In genomic region chr3:127416950-127417349, GRCm38 (mm10) we compare ENCODE assay signal across 29 mouse cellular contexts.
DNase-seq lines count a peak whose midpoint lies in the region; ATAC-seq and TF ChIP-seq lines count a peak whose summit lies in the region.
"Had no signal": no experiment of that assay in that cellular context is flagged by ENCODE, and none has a peak within 500 bp of the region (broad histone marks: within the 10 kb centered on the region; RNA-seq: fewer than 3 reads in every experiment).

No protein-coding gene starts in this region.

- no peaks in the 10 kb centered on the region for H3K36me3 ChIP-seq in forebrain, embryonic 14.5 days (ENCODE audit: control insufficient read depth, insufficient read depth, low read length)
- H3K36me3 ChIP-seq in forebrain, embryonic 12.5 days (replicated peaks): no peaks in the 10 kb centered on the region
- no peaks in the 10 kb centered on the region for H3K36me3 ChIP-seq in intestine, embryonic 14.5 days (ENCODE audit: control insufficient read depth, insufficient read depth, low read length)
- H3K36me3 ChIP-seq in intestine, postnatal 0 days (ENCODE audit: control insufficient read depth, insufficient read depth): no peaks in the 10 kb centered on the region
- H3K36me3 ChIP-seq: embryonic facial prominence, embryonic 10.5 days; embryonic facial prominence, embryonic 13.5 days; heart, embryonic 10.5 days; heart, embryonic 13.5 days; hindbrain, embryonic 12.5 days; hindbrain, embryonic 15.5 days; intestine, embryonic 15.5 days had no signal

- no peaks in the 10 kb centered on the region for H3K9me3 ChIP-seq in forebrain, embryonic 14.5 days (replicated peaks; ENCODE audit: control insufficient read depth, low read length)
- no peaks in the 10 kb centered on the region for H3K9me3 ChIP-seq in forebrain, embryonic 12.5 days
- no peaks in the 10 kb centered on the region for H3K9me3 ChIP-seq in intestine, embryonic 14.5 days (ENCODE audit: control insufficient read depth, low read length)
- H3K9me3 ChIP-seq in intestine, postnatal 0 days (ENCODE audit: control insufficient read depth): no peaks in the 10 kb centered on the region
- H3K9me3 ChIP-seq: embryonic facial prominence, embryonic 10.5 days; embryonic facial prominence, embryonic 13.5 days; heart, embryonic 10.5 days; heart, embryonic 13.5 days; hindbrain, embryonic 12.5 days; hindbrain, embryonic 15.5 days; intestine, embryonic 15.5 days had no signal

- no peaks in the 10 kb centered on the region for H3K27me3 ChIP-seq in forebrain, embryonic 14.5 days (replicated peaks; ENCODE audit: control insufficient read depth, insufficient read depth, low read length)
- H3K27me3 ChIP-seq in forebrain, embryonic 12.5 days: no peaks in the 10 kb centered on the region
- no peaks in the 10 kb centered on the region for H3K27me3 ChIP-seq in intestine, embryonic 14.5 days (replicated peaks; ENCODE audit: control insufficient read depth, insufficient read depth, low read length)
- H3K27me3 ChIP-seq in intestine, postnatal 0 days (replicated peaks; ENCODE audit: control insufficient read depth, insufficient read depth, low read length): no peaks in the 10 kb centered on the region
- H3K27me3 ChIP-seq: embryonic facial prominence, embryonic 13.5 days; heart, embryonic 13.5 days; hindbrain, embryonic 12.5 days; hindbrain, embryonic 15.5 days; intestine, embryonic 15.5 days had no signal

- DNase-seq in forebrain, embryonic 14.5 days (ENCODE audit: low spot score): peak; percentile 79
- peak; percentile 9 for DNase-seq in intestine, embryonic 14.5 days (ENCODE audit: low spot score)
- peak; percentile 47 for DNase-seq in brain, embryonic 18.5 days (ENCODE audit: low read depth, low spot score)
- DNase-seq in natural killer cell, adult 2 months (ENCODE audit: low spot score in 2 of 2): no peak
- DNase-seq in layer of hippocampus, postnatal 36 days: no peak
- DNase-seq: adrenal gland, adult 2 months; adrenal gland, postnatal 14 days; cerebellum, adult 18-20 months; cerebellum, adult 9-11 months; cerebellum, postnatal 25 days; embryo, embryonic 11 days; gastrocnemius, postnatal 10 days; gastrocnemius, postnatal 36 days; heart, adult 2 months; heart, postnatal 14 days; heart, postnatal 4 days; kidney, adult 18-20 months; kidney, adult 9 months had no signal

- ATAC-seq in forebrain, embryonic 14.5 days: peak; percentile 85; the same call in 1 of the 2 replicates
- no peak for ATAC-seq in forebrain, embryonic 12.5 days (ENCODE audit: low FRiP score)
- ATAC-seq in intestine, embryonic 14.5 days (replicated peaks; ENCODE audit: low FRiP score, low TSS enrichment, low read depth): no peak
- ATAC-seq in intestine, postnatal 0 days: no peak
- ATAC-seq: CD4-positive, CD25-positive, alpha-beta regulatory T cell, adult 4 months; intestine, embryonic 15.5 days had no signal

- no peak overlapping the region for H3K4me3 ChIP-seq in forebrain, embryonic 14.5 days (ENCODE audit: low read depth, low read length)
- H3K4me3 ChIP-seq in forebrain, embryonic 12.5 days (replicated peaks): no peak overlapping the region
- no peak overlapping the region for H3K4me3 ChIP-seq in intestine, embryonic 14.5 days (ENCODE audit: low read depth, low read length)
- H3K4me3 ChIP-seq in intestine, postnatal 0 days (ENCODE audit: low read depth, low read length): no peak overlapping the region
- H3K4me3 ChIP-seq: embryonic facial prominence, embryonic 10.5 days; embryonic facial prominence, embryonic 13.5 days; erythroblast, embryonic 14.5 days; heart, adult 2 months; heart, embryonic 10.5 days; heart, embryonic 13.5 days; hindbrain, embryonic 12.5 days; hindbrain, embryonic 15.5 days; intestine, embryonic 15.5 days had no signal

- 72% methylated on average over 4 of the region's 4 CpGs for WGBS in forebrain, embryonic 14.5 days
- 89% methylated on average over 4 of the region's 4 CpGs for WGBS in forebrain, embryonic 12.5 days
- WGBS in intestine, embryonic 14.5 days: 87% methylated on average over 4 of the region's 4 CpGs
- 90% methylated on average over 4 of the region's 4 CpGs for WGBS in intestine, postnatal 0 days

- H3K4me2 ChIP-seq in forebrain, embryonic 14.5 days (ENCODE audit: low read length): no peak overlapping the region
- no peak overlapping the region for H3K4me2 ChIP-seq in forebrain, embryonic 12.5 days
- no peak overlapping the region for H3K4me2 ChIP-seq in intestine, embryonic 14.5 days (ENCODE audit: low read length)
- H3K4me2 ChIP-seq in intestine, postnatal 0 days (replicated peaks; ENCODE audit: low read depth): no peak overlapping the region
- H3K4me2 ChIP-seq: embryonic facial prominence, embryonic 13.5 days; heart, embryonic 13.5 days; hindbrain, embryonic 12.5 days; hindbrain, embryonic 15.5 days; intestine, embryonic 15.5 days had no signal

- no peak for TF ChIP-seq CTCF in intestine, postnatal 0 days (IDR thresholded peaks at IDR 0.05; ENCODE audit: low read depth)

- H3K9ac ChIP-seq in forebrain, embryonic 14.5 days (ENCODE audit: low read length): no peak overlapping the region
- no peak overlapping the region for H3K9ac ChIP-seq in forebrain, embryonic 12.5 days
- H3K9ac ChIP-seq in intestine, embryonic 14.5 days (ENCODE audit: low read length): no peak overlapping the region
- H3K9ac ChIP-seq in intestine, postnatal 0 days (ENCODE audit: low read depth, low read length): no peak overlapping the region
- H3K9ac ChIP-seq: embryonic facial prominence, embryonic 13.5 days; heart, embryonic 13.5 days; hindbrain, embryonic 12.5 days; hindbrain, embryonic 15.5 days; intestine, embryonic 15.5 days had no signal

- H3K4me1 ChIP-seq in forebrain, embryonic 14.5 days (ENCODE audit: control insufficient read depth, insufficient read depth, low read length): no peaks in the 10 kb centered on the region
- H3K4me1 ChIP-seq in forebrain, embryonic 12.5 days: no peaks in the 10 kb centered on the region; the same call in 1 of the 2 replicates
- no peaks in the 10 kb centered on the region for H3K4me1 ChIP-seq in intestine, embryonic 14.5 days (replicated peaks; ENCODE audit: control insufficient read depth, insufficient read depth, low read length)
- H3K4me1 ChIP-seq in intestine, postnatal 0 days (replicated peaks; ENCODE audit: control insufficient read depth, insufficient read depth, low read length): no peaks in the 10 kb centered on the region
- H3K4me1 ChIP-seq: embryonic facial prominence, embryonic 10.5 days; heart, embryonic 10.5 days; heart, embryonic 13.5 days; hindbrain, embryonic 12.5 days; hindbrain, embryonic 15.5 days; intestine, embryonic 15.5 days had no signal

- no peak overlapping the region for H3K27ac ChIP-seq in forebrain, embryonic 14.5 days (ENCODE audit: low read depth, low read length)
- H3K27ac ChIP-seq in forebrain, embryonic 12.5 days: no peak overlapping the region
- H3K27ac ChIP-seq in intestine, embryonic 14.5 days (ENCODE audit: low read depth): no peak overlapping the region
- no peak overlapping the region for H3K27ac ChIP-seq in intestine, postnatal 0 days (ENCODE audit: low read depth, low read length)
- H3K27ac ChIP-seq: embryonic facial prominence, embryonic 10.5 days; embryonic facial prominence, embryonic 13.5 days; heart, adult 2 months; heart, embryonic 10.5 days; heart, embryonic 13.5 days; hindbrain, embryonic 12.5 days; hindbrain, embryonic 15.5 days; intestine, embryonic 15.5 days had no signal

Comparison
In these comparisons a context has a peak if more than half of its experiments do, and no peak if none do; other contexts are left out.
1. DNase-seq: peak in forebrain, embryonic 14.5 days (single experiment), intestine, embryonic 14.5 days (single experiment) and brain, embryonic 18.5 days (single experiment); none in natural killer cell, adult 2 months (0 of 2) and layer of hippocampus, postnatal 36 days (0 of 2).